Mouse (Mus musculus): ENCODE measurements around the gene Clcnkb. TPM values are rescaled to one million over a fixed set of nuclear protein-coding genes. Genes with fewer than 3 reads are reported as not detected.

Clcnkb gene
- polyA plus RNA-seq, 1 experiment from 2014 or later: not detected

DNA sequence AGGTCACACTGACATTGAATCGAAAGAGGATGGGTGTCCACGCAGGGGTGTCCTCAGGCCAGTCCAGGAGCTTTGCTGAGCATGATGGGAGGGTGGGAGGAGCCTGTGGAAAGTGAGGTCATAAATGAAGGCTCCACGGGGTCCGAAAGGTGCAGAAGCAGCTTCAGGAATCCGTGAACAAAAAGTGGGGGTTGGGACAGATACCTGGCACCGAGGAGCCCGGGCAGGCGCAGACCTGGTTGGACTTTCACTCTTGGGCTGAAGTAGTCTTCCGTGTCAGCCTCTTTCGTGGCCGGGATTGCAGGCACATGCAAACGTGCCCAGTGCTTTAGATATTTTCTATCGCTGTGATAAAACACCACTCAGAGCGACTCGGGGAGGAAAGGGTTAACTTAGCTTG lies 15.6 kb downstream of the Clcnkb start:
- 82% methylated on average over 15 of the region's 15 CpGs for WGBS
- ATAC-seq (ENCODE audit: insufficient number of reproducible peaks, low FRiP score, low TSS enrichment, low read depth): no peak
- H3K36me3 ChIP-seq: no peaks in the 10 kb centered on the region
- H3K9ac ChIP-seq: no peak overlapping the region
- no peaks in the 10 kb centered on the region for H3K9me3 ChIP-seq (replicated peaks)
- peaks cover 7% of the 10 kb centered on the region; the same call in 1 of the 2 replicates for H3K4me1 ChIP-seq
- no peak overlapping the region for H3K4me2 ChIP-seq (replicated peaks)
- no peak overlapping the region for H3K4me3 ChIP-seq (replicated peaks)
- no peak overlapping the region for H3K27ac ChIP-seq (replicated peaks)
- no peaks in the 10 kb centered on the region for H3K27me3 ChIP-seq

DNA sequence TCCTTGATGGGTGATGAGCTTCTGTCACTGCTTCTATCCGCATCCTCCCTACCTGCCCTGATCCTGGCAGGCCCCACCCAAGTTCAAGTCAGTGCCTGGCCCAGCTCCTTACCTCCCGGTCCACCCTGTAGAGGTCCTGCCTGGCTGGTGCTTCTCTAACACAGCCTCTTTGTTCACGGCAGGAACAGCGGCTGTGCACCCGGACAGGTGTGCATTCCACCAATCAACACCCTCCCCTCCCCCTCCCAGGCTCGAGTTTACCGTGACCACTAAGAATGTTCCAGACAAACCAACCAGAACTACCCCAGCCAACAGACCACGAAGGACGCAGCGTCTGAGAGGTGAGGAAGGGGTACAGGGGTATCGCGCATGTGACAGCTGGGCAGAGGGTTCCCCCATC lies 17.3 kb downstream of the Clcnkb start, which contains the start of gene Clcnka:
Gene Clcnka, minus strand, starts transcription at position 180 of the 400 bp plus-strand sequence.
- Histone ChIP-seq H3K4me3 (replicated peaks) (no peak within 1 kb of the TSS), H3K27me3 (no peaks in the 10 kb centered on the region), H3K4me1 (peaks cover 6% of the 10 kb centered on the region; the same call in 1 of the 2 replicates), H3K27ac (replicated peaks) (no peak within 1 kb of the TSS), H3K36me3 (no peaks in the 10 kb centered on the region), H3K4me2 (replicated peaks) (no peak within 1 kb of the TSS), H3K9me3 (replicated peaks) (no peaks in the 10 kb centered on the region), H3K9ac (no peak within 1 kb of the TSS)
- no peak for ATAC-seq (ENCODE audit: insufficient number of reproducible peaks, low FRiP score, low TSS enrichment, low read depth)
- WGBS: 44% methylated on average over 12 of the region's 12 CpGs

DNA sequence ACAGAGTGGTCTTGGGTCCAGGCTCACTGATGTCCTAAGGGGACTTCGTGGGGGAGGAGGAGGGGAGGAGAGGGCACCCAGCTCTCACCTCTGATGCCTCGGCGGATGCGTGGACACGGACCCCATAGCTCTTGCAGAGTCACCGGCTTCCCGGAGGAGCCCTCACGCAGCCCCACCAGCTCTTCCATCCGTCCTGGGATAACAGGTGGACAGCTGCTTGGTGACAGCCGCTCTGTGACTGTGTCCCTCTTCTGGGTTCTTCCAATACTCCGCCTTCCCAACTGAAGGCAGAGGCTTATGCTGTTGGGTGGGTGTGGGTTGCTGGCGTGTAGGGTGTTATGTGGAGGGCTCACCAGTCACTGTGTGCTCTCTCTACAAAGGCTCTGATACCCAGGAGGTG lies 18.0 kb downstream of the Clcnkb start:
- Histone ChIP-seq H3K27me3 (no peaks in the 10 kb centered on the region), H3K4me2 (replicated peaks) (no peak overlapping the region), H3K27ac (replicated peaks) (no peak overlapping the region), H3K9ac (no peak overlapping the region), H3K36me3 (no peaks in the 10 kb centered on the region), H3K4me1 (peaks cover 6% of the 10 kb centered on the region; the same call in 1 of the 2 replicates), H3K9me3 (replicated peaks) (no peaks in the 10 kb centered on the region), H3K4me3 (replicated peaks) (no peak overlapping the region)
- 68% methylated on average over 12 of the region's 12 CpGs for WGBS
- ATAC-seq (ENCODE audit: insufficient number of reproducible peaks, low FRiP score, low TSS enrichment, low read depth): peak; percentile 44; the same call in 1 of the 2 replicates

DNA sequence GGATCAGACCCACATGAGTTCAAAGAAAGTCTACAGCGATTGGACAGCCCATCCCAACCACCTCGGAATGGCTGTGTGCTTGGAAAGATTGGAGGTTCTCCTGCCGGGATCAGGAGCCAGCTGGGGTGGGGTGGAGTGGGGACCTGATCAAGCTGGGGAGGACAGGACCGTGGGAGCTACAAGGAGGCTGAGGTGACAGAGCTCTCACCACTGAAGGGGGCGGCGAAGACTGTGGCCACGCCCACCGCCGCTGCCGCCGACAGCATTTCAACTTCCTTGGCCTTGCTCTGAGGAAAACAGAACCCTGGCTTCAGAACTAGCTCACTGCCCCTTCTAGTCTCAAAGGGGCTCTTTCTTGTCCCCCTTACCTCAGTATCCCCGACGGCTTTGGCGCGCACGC lies 21.1 kb downstream of the Clcnkb start:
- Histone ChIP-seq H3K9me3 (replicated peaks) (no peaks in the 10 kb centered on the region), H3K36me3 (no peaks in the 10 kb centered on the region), H3K4me3 (replicated peaks) (no peak overlapping the region), H3K27me3 (no peaks in the 10 kb centered on the region), H3K9ac (no peak overlapping the region), H3K27ac (replicated peaks) (no peak overlapping the region), H3K4me2 (replicated peaks) (peak overlapping the region; percentile 27; the same call in 1 of the 2 replicates), H3K4me1 (peaks cover 6% of the 10 kb centered on the region; the same call in 1 of the 2 replicates)
- WGBS: 17% methylated on average over 16 of the region's 16 CpGs
- no peak for ATAC-seq (ENCODE audit: insufficient number of reproducible peaks, low FRiP score, low TSS enrichment, low read depth)

DNA sequence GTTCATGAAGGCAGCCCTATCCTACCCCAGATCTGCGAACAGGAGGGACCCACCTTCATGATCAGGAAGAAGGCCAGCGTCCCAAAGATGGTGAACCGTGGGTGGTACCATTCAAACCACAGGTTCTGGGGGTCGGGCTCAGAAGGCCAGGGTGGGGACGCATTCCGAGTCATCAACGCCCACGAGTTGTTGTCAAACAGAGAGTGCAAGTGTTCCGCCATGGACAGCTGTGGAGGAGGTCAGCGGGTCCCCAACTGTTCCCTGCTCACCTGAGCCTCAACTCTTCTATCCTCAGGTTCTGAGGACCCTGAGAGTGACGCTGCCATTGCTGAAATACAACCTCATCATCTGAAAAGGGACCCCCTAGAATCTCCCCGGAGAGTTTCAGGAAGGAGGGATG lies 24.5 kb downstream of the Clcnkb start:
- no peak overlapping the region for H3K27ac ChIP-seq (replicated peaks)
- no peaks in the 10 kb centered on the region; the same call in 1 of the 2 replicates for H3K27me3 ChIP-seq
- ATAC-seq (ENCODE audit: insufficient number of reproducible peaks, low FRiP score, low TSS enrichment, low read depth): no peak
- H3K9ac ChIP-seq: no peak overlapping the region
- H3K4me1 ChIP-seq: peaks cover 6% of the 10 kb centered on the region; the same call in 1 of the 2 replicates
- H3K36me3 ChIP-seq: no peaks in the 10 kb centered on the region
- 79% methylated on average over 12 of the region's 12 CpGs for WGBS
- H3K4me3 ChIP-seq (replicated peaks): no peak overlapping the region
- no peaks in the 10 kb centered on the region for H3K9me3 ChIP-seq (replicated peaks)
- H3K4me2 ChIP-seq (replicated peaks): no peak overlapping the region

DNA sequence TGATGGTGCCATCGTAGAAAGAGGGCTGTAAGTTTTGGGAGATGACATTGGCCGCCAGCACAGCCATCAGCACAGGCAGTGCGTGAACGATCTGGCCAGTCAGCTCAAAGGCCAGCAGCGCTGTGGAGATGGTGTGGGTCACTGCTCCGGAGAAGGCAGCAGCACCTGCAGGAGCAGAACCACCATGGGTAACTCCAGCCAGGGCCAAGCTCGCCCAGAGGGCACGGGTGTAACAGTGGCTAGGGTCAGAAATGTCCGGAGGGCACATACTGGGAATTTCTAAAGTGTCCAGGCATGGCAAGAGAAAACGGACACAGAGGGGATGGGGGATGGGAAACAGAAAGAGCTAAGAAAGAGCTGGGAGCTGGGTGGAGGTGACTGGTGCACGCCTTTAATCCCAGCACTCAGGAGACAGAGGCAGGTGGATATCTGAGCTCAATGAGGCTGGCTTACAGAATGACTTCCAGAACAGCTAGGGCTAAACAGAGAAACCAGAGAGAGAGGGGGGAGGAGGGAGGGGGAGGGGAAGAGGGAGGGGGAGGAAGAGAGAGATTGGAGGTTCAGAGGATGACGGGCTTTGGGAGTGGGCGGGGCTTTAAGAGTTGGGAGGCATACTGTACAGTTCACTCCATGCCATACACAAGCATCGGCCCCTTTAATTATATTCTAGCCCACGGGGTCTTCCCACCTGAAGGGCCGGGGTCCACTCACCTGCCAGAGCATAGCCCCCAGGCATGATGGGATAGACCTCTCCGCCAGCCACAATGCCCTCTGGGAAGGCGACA lies 26.3 kb downstream of the Clcnkb start:
- Histone ChIP-seq H3K4me1 (peaks cover under 1% of the 10 kb centered on the region; the same call in 1 of the 2 replicates), H3K27me3 (peaks cover under 1% of the 10 kb centered on the region), H3K4me2 (replicated peaks) (no peak overlapping the region), H3K36me3 (no peaks in the 10 kb centered on the region), H3K27ac (replicated peaks) (no peak overlapping the region), H3K9ac (no peak overlapping the region), H3K9me3 (replicated peaks) (no peaks in the 10 kb centered on the region), H3K4me3 (replicated peaks) (no peak overlapping the region)
- WGBS: 63% methylated on average over 18 of the region's 18 CpGs
- ATAC-seq (ENCODE audit: insufficient number of reproducible peaks, low FRiP score, low TSS enrichment, low read depth): no peak

DNA sequence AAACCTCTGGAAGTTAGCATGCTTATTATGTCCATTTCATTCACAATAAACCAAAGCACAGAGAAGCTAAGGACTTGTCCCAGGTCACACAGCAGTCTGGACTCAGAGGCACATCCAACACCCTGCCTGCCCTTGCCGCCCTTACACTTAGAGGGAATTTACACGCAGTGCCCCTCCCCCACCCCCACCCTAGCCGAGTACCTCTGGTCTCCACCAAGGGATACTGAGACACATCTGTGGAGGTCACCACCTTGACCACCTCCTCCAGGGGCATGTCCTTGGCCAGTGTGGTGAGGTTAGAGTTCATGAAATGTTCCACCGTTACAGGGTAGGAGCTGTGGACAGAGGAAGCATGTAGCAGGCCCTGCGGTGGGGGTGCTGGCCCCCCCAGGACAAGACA lies 27.9 kb downstream of the Clcnkb start:
- H3K27me3 ChIP-seq: peaks cover 17% of the 10 kb centered on the region
- H3K9ac ChIP-seq: no peak overlapping the region
- H3K4me2 ChIP-seq (replicated peaks): no peak overlapping the region
- H3K4me1 ChIP-seq: peaks cover 2% of the 10 kb centered on the region; the same call in 1 of the 2 replicates
- H3K9me3 ChIP-seq (replicated peaks): no peaks in the 10 kb centered on the region
- H3K36me3 ChIP-seq: no peaks in the 10 kb centered on the region
- 69% methylated on average over 5 of the region's 5 CpGs for WGBS
- H3K4me3 ChIP-seq (replicated peaks): no peak overlapping the region
- ATAC-seq (ENCODE audit: insufficient number of reproducible peaks, low FRiP score, low TSS enrichment, low read depth): no peak
- H3K27ac ChIP-seq (replicated peaks): no peak overlapping the region

DNA sequence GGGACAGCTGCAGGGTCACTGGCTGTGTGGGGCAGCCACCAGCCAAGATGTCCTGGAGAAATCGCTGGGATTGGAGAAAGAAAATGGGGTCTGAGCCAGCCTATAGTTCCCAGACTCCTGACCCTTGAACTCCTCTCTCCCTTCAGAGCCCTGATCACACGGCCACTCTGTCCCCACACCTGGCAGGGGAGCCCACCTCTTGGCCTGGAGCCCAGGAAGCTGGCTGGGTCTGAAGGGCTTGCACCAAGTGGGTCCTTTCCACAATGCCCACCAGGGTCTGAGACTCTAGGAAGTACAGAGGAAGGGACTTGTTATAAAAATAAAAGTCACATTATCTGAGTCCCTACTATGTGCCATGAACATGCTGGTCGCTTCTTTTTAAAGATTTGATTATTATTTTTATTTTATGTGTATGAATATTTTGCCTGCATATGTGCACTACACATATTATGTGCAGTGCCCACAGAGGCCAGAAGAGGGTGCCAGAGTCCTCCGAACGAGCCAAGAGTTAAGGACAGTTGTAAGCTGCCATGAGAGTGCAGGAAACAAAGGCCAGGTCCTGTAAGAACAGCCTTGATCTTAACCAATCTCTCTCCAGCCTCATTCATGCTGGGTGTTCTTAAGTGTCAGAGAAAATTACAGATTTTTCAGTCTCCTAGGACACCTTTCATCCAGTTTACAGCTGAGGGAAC lies 28.6 kb downstream of the Clcnkb start:
- peaks cover 9% of the 10 kb centered on the region for H3K4me1 ChIP-seq
- ATAC-seq (ENCODE audit: insufficient number of reproducible peaks, low FRiP score, low TSS enrichment, low read depth): no peak
- WGBS: 17% methylated on average over 5 of the region's 5 CpGs
- no peak overlapping the region for H3K4me2 ChIP-seq (replicated peaks)
- H3K9me3 ChIP-seq (replicated peaks): no peaks in the 10 kb centered on the region
- H3K9ac ChIP-seq: no peak overlapping the region
- no peak overlapping the region for H3K4me3 ChIP-seq (replicated peaks)
- no peaks in the 10 kb centered on the region for H3K36me3 ChIP-seq
- peaks cover 24% of the 10 kb centered on the region for H3K27me3 ChIP-seq
- H3K27ac ChIP-seq (replicated peaks): no peak overlapping the region

DNA sequence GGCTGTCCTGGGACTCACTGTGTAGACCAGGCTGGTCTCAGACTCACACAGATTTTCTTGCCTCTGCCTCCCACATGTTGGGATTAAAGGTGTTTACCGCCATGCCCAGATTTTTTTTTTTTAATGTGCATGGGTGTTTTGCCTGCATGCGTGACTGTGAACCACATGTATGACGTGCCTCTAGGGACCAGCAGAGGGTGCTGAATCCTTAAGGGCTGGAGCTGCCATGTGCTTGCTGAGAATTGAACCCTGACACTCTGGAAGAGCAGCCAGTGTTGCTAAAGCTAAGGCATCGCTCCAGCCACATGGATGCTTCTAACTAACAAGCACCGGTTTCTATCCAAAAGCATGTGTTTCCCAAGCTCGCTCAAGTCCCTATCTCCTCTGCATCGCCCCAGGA lies 29.7 kb downstream of the Clcnkb start:
- no peak for ATAC-seq (ENCODE audit: insufficient number of reproducible peaks, low FRiP score, low TSS enrichment, low read depth)
- Histone ChIP-seq H3K9ac (no peak overlapping the region), H3K27ac (replicated peaks) (no peak overlapping the region), H3K4me2 (replicated peaks) (no peak overlapping the region), H3K4me3 (replicated peaks) (no peak overlapping the region), H3K27me3 (peaks cover 35% of the 10 kb centered on the region), H3K4me1 (peaks cover 11% of the 10 kb centered on the region), H3K9me3 (replicated peaks) (no peaks in the 10 kb centered on the region), H3K36me3 (no peaks in the 10 kb centered on the region)
- 68% methylated on average over 7 of the region's 7 CpGs for WGBS

DNA sequence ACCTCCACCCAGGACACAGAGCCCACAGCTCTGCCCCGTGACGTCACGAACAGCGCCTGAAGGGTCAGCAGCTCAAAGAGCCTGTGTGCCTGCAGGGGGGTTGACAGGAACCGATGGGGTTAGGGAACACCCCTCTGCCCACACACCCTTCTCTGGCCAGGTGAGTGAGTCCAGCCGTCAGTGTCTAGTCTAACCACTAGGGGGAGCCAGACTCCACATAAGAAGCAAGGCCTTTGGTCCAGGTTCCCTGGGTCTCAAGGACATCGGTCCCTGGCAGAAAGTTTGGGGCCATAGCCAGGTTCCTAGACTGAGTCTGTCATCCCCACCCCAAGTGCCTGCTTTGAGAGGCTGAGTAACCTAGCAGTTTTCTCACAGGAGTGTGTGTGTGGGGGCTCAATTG lies 30.5 kb downstream of the Clcnkb start:
- Histone ChIP-seq H3K9ac (no peak overlapping the region), H3K4me2 (replicated peaks) (no peak overlapping the region), H3K9me3 (replicated peaks) (no peaks in the 10 kb centered on the region), H3K4me3 (replicated peaks) (no peak overlapping the region), H3K4me1 (peaks cover 11% of the 10 kb centered on the region), H3K27ac (replicated peaks) (no peak overlapping the region), H3K36me3 (no peaks in the 10 kb centered on the region), H3K27me3 (peaks cover 44% of the 10 kb centered on the region)
- 0% methylated on average over 7 of the region's 7 CpGs for WGBS
- no peak for ATAC-seq (ENCODE audit: insufficient number of reproducible peaks, low FRiP score, low TSS enrichment, low read depth)

DNA sequence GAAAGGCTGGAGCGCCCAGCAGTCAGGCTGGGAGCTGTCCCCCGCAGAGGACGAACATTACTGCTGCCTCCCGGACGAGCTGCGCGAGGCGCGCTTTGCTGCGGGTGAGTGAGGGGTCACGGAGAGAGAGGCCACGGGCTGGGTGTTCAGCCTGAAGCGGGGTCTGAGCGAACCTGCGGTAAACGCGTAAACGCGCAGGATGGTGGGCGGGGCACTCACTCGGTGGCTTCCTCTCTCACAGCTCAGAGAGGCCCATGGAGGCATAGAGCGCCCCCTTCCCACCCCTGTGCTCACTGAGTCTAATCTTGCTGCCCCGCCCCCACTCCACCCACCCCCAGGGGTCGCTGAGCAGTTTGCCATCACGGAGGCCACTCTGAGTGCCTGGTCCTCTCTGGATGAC lies 33.4 kb downstream of the Clcnkb start:
- Histone ChIP-seq H3K9me3 (replicated peaks) (no peaks in the 10 kb centered on the region), H3K4me2 (replicated peaks) (peak overlapping the region; percentile 66), H3K4me3 (replicated peaks) (peak overlapping the region; percentile 41), H3K9ac (0 out of 2 replicates have a peak overlapping the region, but pooled peaks have one; percentile 9), H3K27me3 (peaks cover 45% of the 10 kb centered on the region), H3K36me3 (no peaks in the 10 kb centered on the region), H3K27ac (replicated peaks) (no peak overlapping the region), H3K4me1 (peaks cover 11% of the 10 kb centered on the region)
- 1% methylated on average over 25 of the region's 25 CpGs for WGBS
- ATAC-seq (ENCODE audit: insufficient number of reproducible peaks, low FRiP score, low TSS enrichment, low read depth): no peak
